Mouse (Mus musculus) v-Abl transformed pro-B cells (cell line): ENCODE data around the gene Nktr.

ENCODE experiments used
- in situ Hi-C, 2 experiments: fragments of 400-800 bp; cut with MboI; formaldehyde crosslinking; loops; one replicate each; pipeline ENCODE4 v1.15.1; 2025; ENCODE audit not compliant: unreplicated experiment in 2 of 2

The Nktr gene

DNA sequence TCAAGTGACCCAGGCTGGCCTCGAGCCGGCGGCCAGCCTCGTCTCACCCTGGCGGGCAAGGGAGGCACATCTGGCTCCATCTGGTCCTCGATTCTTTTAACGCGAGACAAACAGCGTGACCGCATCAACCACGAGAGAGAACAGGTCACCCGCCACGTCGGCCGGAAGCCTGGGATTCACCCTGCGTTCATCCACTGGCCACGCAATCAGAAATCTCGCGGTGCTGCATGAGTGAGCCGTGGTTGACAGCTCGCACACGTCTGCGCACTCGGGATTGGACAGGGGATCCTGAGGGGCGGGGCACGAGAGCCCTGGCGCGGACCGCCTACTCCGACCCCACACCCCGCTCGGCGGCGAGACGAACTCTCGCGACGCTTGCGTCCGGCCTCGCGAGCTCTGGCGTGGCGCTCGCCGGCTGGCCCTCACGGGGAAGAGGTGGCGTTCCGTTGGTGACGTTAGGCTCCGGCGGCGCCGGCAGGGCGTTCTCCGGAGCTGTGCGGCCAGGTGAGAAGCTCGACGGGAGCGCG, at the start of gene Nktr:
TSS of gene Nktr (plus strand) at position 378 of the 527 bp plus-strand sequence.
- in situ Hi-C loops: loop anchor here in 1 of 2 experiments (25.0 kb wide), 4 partner anchors 268 to 1768 kb away; partner anchors contain the start of genes 1110059G10Rik, Kif15, Limd1 and Pomgnt2

DNA sequence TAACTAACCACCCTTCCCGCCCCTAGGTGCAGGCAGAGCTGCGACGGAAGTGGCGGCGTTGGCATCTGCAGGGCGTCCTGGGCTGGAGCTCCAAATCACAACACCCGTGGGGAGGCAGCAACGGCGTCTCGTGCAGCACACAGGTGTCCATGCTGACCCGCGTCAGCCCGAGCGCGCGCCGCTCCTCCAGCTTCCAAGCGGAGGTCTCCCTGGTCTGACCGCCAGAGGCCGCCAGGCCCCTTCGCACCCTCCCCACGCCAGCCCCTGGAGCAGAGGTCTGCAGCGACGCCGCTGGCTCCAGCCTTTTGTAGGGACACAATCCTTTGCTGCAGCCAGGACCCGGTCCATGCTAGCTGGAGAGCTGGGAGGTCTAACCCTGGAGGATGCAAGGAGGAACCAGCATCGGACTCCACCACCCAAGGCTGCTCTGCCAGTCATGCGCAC, 49.6 kb upstream of the Nktr start:
- in situ Hi-C loops: loop anchor here in 1 of 2 experiments (10.0 kb wide), 1 partner anchor 155 kb away; no protein-coding TSS in a partner anchor

DNA sequence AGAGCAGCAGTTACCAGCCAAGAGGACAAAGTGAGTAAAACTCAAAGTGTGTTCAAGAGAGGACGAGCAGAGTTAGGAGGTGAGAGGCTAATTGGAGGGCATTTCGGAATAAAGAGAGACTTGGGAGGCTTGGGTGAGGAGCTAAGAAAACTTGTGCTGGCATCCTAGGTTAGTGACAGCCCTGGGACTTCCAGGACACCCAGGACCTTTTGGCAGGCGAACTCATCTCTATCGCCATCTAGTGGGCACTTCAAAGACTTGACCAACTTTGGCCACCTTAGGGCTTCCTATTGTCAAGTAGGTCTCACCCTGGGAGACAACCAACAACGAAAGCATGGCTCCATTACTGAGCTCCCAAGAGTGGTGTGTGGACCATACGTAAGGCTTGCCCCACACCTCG, 47.7 kb upstream of the Nktr start:
- in situ Hi-C loops: loop anchor here (5.0 to 10.0 kb wide), 3 partner anchors 36 to 1096 kb away; partner anchors contain the start of genes Rpl14 (in 1 of the 2) and Sec22c (in 1 of the 2)

DNA sequence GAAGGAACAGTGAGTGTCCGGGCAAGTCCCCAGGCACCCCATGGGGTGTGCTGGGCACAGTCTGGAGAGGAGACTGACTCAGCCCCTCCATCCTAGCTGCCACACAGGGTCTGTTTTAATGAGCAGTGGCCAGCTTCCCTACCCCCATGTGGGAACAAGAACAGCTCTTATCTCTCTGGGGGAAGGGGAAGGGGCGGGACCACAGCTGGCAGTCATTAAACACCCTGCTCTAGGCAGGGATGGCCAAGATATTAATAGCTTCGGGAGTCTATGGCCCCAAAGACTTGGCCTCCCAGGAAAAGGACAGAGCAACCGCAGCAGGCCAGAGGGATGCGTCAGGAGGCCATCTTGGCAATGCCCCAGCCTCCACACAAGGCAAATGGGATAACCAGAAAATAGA, 46.7 kb upstream of the Nktr start:
- in situ Hi-C loops: loop anchor here (5.0 to 10.0 kb wide), 3 partner anchors 35 to 1098 kb away; partner anchors contain the start of genes Rpl14 (in 1 of the 2) and Sec22c (in 1 of the 2)

DNA sequence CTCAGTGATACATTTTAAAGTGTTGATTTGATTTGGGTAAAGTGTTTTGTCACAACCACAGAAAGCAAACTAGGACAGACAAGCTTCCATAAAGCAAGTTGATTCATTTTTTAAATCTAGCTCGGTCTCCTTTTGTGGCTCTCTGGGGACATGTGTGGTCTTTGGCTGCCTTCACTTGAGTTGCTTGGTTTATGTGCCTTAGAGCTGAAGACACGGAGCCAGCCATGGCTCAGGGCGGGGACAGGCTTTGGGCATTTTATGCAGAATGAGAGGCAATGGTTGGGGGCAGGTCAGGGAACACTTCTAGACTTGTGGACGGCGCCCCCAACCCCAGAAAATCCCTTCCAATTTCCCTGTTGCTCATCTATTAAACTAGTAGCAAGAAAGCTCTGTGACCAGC, 45.3 kb upstream of the Nktr start:
- in situ Hi-C loops: loop anchor here (5.0 to 10.0 kb wide), 3 partner anchors 34 to 1099 kb away; partner anchors contain the start of genes Rpl14 (in 1 of the 2) and Sec22c (in 1 of the 2)

DNA sequence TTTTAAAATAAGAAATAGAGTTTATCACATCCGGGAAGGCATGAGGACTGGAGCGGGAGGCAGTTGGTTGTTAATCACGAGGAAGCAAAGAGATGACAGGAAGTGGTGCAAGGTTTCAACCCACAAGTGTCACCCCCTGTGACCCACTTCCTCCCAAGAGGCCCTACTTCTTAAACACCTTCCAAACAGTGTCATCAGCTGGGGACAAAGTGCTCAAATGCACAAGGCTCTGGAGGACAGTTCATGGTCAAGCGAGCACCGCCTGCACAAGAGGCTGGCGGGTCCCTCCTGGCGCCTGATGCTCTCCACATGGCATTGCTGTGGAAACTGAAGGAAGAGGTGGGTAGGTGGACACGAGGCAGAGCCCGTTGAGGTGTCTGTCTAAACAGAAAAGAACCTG, 44.0 kb upstream of the Nktr start:
- in situ Hi-C loops: loop anchor here (10.0 kb wide), 2 partner anchors 300 to 1100 kb away; partner anchors contain the start of gene Rpl14 (in 1 of the 2)

DNA sequence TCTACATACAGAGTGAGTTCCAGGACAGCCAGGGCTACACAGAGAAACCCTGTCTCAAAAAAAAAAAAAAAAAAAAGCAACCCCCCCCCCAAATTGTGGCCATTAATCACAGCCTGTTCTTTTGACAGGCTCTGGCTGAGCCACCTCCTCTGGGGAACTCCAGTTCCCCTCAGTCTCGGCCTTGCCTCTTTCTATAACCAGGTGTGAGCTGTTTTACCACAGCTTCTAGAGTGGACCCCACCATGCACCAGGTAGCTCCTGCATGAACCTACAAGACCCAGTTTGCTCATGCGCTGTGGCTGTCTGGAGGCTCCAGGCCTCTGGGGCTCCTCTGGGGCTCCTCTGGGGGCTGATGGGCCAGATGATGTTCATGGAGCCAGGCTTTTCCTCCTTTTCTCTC, 43.4 kb upstream of the Nktr start:
- in situ Hi-C loops: loop anchor here (10.0 kb wide), 2 partner anchors 301 to 1101 kb away; partner anchors contain the start of gene Rpl14 (in 1 of the 2)

DNA sequence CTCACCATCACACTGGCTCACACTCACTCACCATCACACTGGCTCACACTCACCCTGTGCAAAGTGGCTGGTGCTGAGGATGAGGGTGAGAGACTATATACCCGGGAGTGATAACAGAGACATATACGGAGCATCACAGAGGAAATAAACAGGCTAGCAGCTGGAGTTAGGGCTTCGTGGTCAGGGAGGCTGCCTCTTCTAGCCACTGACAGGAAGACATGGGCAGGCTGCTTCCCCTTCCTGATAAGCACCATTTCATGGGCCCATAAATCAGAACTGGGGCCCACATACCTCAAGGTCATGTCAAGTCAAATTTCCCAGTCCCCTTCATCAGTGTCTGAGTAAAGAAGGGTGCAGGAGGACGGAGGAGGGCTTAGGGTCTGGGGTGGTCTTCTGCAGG, 41.9 kb upstream of the Nktr start:
- in situ Hi-C loops: loop anchor here (10.0 kb wide), 2 partner anchors 302 to 1102 kb away; partner anchors contain the start of gene Rpl14 (in 1 of the 2)

DNA sequence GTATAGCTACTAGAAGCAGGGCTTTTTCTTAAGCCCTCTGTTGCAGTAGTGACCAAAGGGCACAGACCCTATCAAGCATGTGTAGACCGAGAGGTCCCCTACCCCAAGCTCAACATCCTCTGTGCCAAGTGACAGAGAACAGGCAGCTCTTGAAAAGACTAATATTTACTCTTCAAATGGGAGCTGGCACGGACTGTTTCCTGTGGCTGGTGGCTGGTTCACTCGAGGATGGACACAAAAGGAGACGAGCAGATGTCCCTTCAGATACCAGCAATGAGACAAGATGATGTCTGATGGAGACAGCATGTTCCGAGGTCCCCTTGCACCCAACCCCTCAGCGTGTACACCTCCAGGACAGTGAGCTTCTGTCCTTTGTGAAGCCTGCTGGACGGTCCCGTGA, 41.5 kb upstream of the Nktr start:
- in situ Hi-C loops: loop anchor here (10.0 kb wide), 2 partner anchors 303 to 1103 kb away; partner anchors contain the start of gene Rpl14 (in 1 of the 2)

DNA sequence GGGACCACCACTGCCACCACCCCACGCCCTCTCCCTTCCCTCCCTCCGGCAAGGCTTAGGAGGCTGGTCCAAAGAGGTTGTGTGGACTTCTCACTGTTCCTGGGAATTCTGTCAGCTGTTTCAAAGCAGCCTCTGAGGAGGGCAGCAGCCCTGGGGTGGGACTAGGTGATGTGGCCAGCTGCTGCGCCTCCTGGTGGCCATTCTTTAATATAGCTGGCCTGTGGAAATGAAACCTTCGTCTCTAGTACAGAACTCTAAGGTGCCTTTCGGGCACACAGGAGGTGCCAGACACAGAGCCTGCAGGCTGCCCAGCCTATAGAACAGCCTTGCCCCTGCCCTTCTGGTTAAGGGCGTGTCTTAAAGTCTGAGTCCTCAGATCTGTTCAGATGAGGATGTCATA, 39.4 kb upstream of the Nktr start:
- in situ Hi-C loops: loop anchor here (10.0 kb wide), 2 partner anchors 305 to 1105 kb away; partner anchors contain the start of gene Rpl14 (in 1 of the 2)

DNA sequence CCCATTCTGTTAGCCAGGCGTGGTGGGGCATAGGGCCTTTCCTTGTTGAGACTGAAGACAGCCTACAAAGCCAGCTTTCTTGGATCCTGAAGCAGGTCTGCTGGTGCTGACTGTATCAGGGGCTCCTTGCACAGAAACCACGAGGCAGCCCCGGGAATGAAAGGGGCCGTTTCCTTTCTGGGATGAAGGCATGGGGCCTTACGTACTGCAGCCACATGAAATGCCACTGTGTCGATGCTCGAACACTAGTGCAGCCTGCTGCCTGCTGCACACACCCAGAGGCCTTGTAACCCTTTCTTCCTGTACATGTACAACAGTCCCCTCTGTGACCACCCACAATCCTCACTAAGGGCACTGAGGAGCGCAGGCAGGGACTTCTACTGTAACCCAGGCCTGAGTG, 37.8 kb upstream of the Nktr start:
- in situ Hi-C loops: loop anchor here in 1 of 2 experiments (10.0 kb wide), 1 partner anchor 196 kb away; no protein-coding TSS in a partner anchor

DNA sequence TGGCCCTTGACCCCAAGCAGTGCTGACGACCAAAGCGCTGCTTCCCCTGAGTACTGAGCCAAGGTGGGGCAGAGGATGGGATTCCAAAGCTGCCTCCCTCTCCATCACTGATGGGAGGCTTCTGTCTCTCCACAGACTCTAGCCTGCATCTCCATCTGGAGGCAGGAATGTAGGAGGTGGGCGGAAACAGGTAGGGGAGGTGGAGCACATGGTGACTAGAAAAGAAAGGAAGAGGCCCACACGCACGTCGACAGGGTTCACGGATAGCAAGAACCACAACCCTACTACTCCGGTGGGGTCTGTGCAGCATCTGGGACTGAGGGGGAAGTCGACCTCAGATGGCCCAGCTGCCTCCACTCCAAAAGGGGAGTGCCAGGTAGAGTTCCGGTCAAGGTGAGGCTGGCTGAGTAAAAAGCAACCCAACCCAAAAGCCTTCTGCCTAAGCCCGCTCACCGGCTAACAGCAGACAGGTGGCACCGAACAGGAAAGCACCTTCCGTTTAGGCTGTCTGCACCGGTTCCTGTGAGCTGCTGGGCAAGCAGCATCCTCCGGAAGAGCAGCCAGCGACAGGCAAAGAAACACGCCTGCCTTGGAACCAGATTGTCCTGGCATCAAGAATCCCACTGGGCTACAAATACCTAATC, 36.8 kb upstream of the Nktr start:
- in situ Hi-C loops: loop anchor here in 1 of 2 experiments (10.0 kb wide), 1 partner anchor 197 kb away; no protein-coding TSS in a partner anchor

DNA sequence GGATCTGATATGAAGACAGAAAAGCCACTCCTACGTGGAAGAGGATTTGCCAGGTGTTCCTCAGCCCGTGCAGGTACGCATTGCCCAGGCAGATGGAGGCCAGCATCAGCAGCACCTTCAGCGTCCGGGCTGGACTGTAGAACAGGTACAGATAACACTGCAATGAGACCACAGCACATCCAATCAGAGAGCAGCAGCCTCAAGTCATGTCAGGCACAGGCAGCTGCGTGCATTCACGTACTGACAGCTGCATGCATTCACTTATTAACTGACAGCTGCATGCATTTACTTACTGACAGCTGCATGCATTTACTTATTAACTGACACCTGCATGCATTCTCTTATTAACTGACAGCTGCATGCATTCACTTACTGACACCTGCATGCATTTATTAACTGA, 34.3 kb upstream of the Nktr start:
- in situ Hi-C loops: loop anchor here in 1 of 2 experiments (10.0 kb wide), 1 partner anchor 200 kb away; no protein-coding TSS in a partner anchor

DNA sequence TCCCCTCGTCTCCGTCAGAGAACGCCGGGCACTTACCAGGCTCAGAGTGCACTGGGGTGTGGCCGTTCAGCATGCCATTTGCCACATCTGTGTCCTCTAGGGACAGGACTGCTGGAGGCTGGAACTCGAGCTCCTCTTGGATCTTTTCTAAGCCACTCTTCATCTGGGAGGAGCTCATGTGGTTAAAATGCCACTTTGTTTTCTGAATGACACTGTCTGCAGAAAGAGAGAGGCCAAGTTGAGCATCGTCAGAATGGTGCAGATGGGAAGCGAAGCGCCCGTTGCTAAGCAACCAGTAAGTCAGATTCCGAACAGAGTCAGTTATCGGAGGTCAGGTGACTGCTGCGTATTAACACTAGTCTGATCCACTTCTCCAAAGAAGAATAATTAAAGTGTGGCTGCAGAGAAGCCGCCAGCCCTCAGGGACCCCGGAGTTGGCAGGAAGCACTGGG, 28.7 kb upstream of the Nktr start:
- in situ Hi-C loops: loop anchor here in 1 of 2 experiments (10.0 kb wide), 1 partner anchor 295 kb away; no protein-coding TSS in a partner anchor

DNA sequence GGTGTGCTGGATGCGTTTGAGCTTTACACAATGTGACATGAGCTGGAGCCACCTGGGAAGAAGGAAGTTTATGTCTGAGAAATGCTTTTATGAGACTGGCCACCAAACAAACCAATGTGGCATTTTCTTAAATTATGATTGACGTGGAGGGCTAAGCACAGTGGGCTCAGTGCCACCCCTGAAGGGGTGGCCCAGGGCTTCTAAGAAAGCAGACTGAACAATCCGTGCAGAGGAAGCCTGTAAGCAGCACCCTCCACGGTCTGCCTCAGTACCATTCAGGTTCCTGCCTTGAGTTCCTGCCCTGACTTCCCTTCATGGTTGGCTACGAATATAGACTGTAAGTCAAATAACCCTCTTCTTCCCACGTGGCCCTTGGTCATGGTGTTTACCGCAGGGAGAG, 28.2 kb upstream of the Nktr start:
- in situ Hi-C loops: loop anchor here in 1 of 2 experiments (10.0 kb wide), 1 partner anchor 294 kb away; no protein-coding TSS in a partner anchor

DNA sequence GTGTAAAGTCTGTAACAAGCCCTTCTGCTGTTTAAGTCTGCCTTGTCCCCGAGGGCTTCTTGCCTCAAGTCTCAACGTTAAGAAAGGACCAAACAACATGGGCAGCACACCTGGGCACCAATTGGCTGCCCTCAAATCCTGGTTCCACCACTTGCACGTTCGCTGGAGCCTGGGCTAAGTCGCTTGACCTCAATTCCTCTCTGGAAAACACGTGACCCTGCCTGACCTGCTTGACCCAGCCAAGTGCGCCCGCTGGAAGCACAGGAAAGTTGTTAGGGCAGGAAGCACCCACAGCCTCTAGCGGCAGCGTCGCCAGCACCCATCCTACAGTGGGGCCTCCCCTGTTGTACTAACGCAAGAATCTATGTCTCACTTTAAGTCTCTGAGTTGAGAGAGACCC, 24.2 kb upstream of the Nktr start:
- in situ Hi-C loops: loop anchor here in 1 of 2 experiments (5.0 to 10.0 kb wide), 2 partner anchors 183 to 290 kb away; no protein-coding TSS in a partner anchor

DNA sequence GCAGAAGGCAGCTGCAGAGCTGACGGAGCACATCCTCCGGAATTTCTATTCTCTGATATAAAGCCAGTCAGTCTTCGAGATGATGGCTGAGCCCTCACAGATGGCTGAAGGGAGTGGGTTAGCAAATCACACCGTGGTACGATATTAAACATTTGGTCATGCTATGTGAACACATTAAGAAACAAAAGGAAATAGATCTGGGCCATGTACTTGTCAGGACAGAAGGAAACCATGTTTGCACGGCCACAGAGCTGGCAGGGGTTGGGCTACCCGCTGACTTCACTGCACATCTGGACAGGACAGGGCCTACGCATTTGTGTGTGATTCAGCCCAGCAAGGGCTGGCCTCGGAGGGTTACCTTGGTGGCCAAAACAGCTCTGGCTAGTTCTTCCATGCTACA, 22.3 kb upstream of the Nktr start:
- in situ Hi-C loops: loop anchor here in 1 of 2 experiments (5.0 to 10.0 kb wide), 2 partner anchors 181 to 288 kb away; no protein-coding TSS in a partner anchor

DNA sequence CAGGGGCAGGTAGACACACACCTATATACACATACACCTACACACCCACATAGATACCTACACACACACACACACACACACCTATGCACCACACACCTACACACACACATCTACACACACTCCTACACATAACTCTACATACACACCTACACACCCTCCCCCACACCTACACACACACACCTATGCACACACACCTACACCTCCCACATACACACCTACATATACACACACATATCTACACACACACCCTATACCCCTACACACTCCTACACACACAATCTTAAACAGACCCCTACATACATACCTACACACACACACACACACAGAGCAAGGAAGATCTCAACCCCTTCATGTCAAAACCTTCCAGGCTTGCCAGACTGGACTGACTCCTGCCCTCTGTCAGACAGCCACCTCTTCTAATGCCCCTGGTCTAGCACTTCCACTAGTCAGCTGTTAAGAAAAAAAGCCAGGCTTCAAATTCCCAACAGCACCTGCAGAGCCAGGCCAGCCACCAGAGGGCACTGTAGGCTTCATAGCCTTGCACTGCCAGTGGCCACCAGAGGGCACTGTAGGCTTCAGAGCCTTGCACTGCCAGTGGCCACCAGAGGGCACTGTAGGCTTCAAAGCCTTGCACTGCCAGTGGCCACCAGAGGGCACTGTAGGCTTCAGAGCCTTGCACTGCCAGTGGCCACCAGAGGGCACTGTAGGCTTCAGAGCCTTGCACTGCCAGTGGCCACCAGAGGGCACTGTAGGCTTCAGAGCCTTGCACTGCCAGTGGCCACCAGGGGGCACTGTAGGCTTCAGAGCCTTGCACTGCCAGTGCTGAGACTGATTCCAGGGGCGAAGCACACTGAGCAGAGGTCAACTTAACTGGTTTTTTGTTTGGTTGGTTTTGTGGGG, 21.6 kb upstream of the Nktr start:
- in situ Hi-C loops: loop anchor here in 1 of 2 experiments (5.0 to 10.0 kb wide), 2 partner anchors 180 to 287 kb away; no protein-coding TSS in a partner anchor

DNA sequence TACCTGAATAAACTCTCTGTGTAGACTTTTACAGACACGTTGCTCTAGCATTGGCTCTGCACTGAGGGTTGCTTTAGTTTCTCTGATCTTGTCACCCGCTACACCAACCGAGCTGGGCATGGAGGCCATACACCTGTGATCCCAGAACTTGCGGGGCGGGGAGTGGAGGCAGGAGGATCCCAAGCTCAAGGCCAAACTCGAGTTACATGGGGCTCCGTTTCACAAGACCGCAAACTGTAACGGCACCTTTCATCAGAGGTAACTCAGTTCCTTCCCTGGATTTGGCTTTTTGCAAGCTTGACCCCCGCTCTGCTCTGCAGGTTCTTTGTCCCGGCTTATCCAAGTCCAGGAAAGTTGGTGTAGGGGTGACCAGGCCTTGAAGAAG, 14.7 kb upstream of the Nktr start:
- in situ Hi-C loops: loop anchor here in 1 of 2 experiments (25.0 kb wide), 4 partner anchors 283 to 1783 kb away; partner anchors contain the start of genes 1110059G10Rik, Kif15, Limd1 and Pomgnt2
